Mouse (Mus musculus) kidney, postnatal 0 days (tissue): ENCODE results near the gene Slc9a5. TPM values are rescaled to one million over a fixed set of nuclear protein-coding genes. Genes with fewer than 3 reads are reported as not detected.

ENCODE experiments used
- ATAC-seq: fragments of 200-750 bp; cut with Nextera tagmentation; replicated peaks from 2 replicates; pipeline ENCODE4 v1.8.0; 2017; ENCODE audit warnings: low read depth, moderate number of reproducible peaks, moderate TSS enrichment, moderate library complexity; ENCODE audit not compliant: low FRiP score
- DNase-seq: peaks from one replicate; pipeline ENCODE4 v3.0.0-alpha.2; 2016; ENCODE audit warnings: low spot score
- H3K27ac ChIP-seq: fragments of 300-500 bp; sonication (generic); 2 replicates; pipeline ENCODE4 v1.5.1; 2014; ENCODE audit warnings: mild to moderate bottlenecking
- H3K27me3 ChIP-seq: fragments of 300-500 bp; sonication (generic); 2 replicates; pipeline ENCODE4 v1.6.1; 2014; ENCODE audit warnings: low read length, mixed read lengths; ENCODE audit not compliant: insufficient read depth
- H3K36me3 ChIP-seq: fragments of 300-500 bp; sonication (generic); 2 replicates; pipeline ENCODE4 v1.6.1; 2014; ENCODE audit warnings: low read length, mixed read lengths; ENCODE audit not compliant: insufficient read depth
- H3K4me1 ChIP-seq: fragments of 300-500 bp; sonication (generic); replicated peaks from 2 replicates; pipeline ENCODE4 v1.6.1; 2014; ENCODE audit warnings: antibody characterized with exemption, low read length, mixed read lengths; ENCODE audit not compliant: insufficient read depth
- H3K4me2 ChIP-seq: fragments of 300-500 bp; sonication (generic); 2 replicates; pipeline ENCODE4 v1.6.1; 2014; ENCODE audit warnings: mild to moderate bottlenecking, low read length, moderate library complexity, mixed read lengths
- H3K4me3 ChIP-seq: fragments of 300-500 bp; sonication (generic); replicated peaks from 2 replicates; pipeline ENCODE4 v1.5.1; 2014; ENCODE audit warnings: low read depth, low read length
- H3K9ac ChIP-seq: fragments of 300-500 bp; sonication (generic); 2 replicates; pipeline ENCODE4 v1.6.1; 2014; ENCODE audit warnings: low read depth, low read length
- H3K9me3 ChIP-seq: fragments of 300-500 bp; sonication (generic); replicated peaks from 2 replicates; pipeline ENCODE4 v1.6.1; 2016; ENCODE audit warnings: low read length, inconsistent platforms, mixed read lengths
- CTCF ChIP-seq: IDR thresholded peaks from 2 replicates; pipeline ENCODE4 v1.5.1; 2016; ENCODE audit warnings: antibody characterized with exemption, low read depth, mild to moderate bottlenecking, moderate library complexity
- WGBS: fragments of 180-500 bp; shearing (Covaris S2); extraction: QIAGEN DNeasy Blood & Tissue Kit; methylation state at CpG from one replicate; pipeline ENCODE4 v1.1.7; 2014; 5-methylcytosine and 5-hydroxymethylcytosine counted together
- polyA plus RNA-seq: library from polyadenylated mRNA; unstranded; fragments of >200 nt; fragmentation: Nextera tagmentation; extraction: Ambion mirVana; gene quantifications from 2 replicates; pipeline ENCODE4 v1.2.1, GENCODE M21; 2015

Gene Slc9a5
- polyA plus RNA-seq, 1 experiment from 2014 or later: 1.3 TPM

DNA sequence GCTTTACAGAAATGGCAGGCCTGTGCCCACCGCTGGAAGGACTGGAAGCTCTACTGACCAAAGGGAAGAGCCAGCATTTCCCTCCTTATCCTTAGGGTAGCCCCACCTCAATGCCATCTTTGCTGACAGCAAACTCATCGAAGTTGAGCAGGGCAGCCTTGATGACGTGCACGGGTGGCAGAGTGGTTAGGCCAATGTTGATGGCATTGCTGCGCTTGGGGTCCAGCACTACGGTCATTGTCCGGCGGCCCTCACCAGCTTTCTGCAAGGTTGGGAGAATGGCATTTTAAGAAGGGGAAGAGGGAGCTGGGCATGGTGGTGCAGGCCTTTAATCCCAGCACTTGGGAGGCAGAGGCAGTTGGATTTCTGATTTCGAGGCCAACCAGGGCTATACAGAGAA, 16.7 kb upstream of the Slc9a5 start:
- 94% methylated on average over 9 of the region's 9 CpGs for WGBS

DNA sequence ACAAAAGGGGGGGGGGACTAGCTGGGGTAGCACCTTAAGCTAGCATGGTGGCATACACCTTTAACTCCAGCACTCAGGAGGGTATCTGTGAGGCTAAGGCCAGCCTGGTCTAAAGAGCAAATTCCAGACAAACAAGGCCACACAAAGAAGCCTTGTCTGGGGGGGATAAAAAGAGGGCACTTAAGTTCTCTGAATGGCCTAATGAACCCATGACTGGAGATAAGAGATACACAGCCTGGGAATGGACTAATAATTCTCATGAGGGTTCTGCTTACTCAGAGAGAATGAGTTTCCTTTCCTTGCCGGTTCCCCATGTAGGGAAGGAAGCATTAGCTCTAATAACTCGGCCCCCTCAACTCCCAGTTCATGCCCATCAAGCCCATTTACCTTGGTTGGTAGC, 16.1 kb upstream of the Slc9a5 start:
- WGBS: 64% methylated on average over 2 of the region's 2 CpGs
- no peak for TF ChIP-seq CTCF
- no peak for ATAC-seq

More for the DNA sequence above, 16.7 kb upstream of the Slc9a5 start:
- ATAC-seq: no peak
- H3K4me2 ChIP-seq: no peak overlapping the region
- peaks cover 72% of the 10 kb centered on the region for H3K36me3 ChIP-seq
- no peak overlapping the region for H3K4me3 ChIP-seq
- no peaks in the 10 kb centered on the region for H3K9me3 ChIP-seq
- no peak for DNase-seq
- H3K27me3 ChIP-seq: no peaks in the 10 kb centered on the region
- 0 out of 2 replicates have a peak, but pooled peaks cover 5% of the 10 kb centered on the region for H3K4me1 ChIP-seq
- no peak overlapping the region for H3K27ac ChIP-seq
- H3K9ac ChIP-seq: no peak overlapping the region
- TF ChIP-seq CTCF: no peak

DNA sequence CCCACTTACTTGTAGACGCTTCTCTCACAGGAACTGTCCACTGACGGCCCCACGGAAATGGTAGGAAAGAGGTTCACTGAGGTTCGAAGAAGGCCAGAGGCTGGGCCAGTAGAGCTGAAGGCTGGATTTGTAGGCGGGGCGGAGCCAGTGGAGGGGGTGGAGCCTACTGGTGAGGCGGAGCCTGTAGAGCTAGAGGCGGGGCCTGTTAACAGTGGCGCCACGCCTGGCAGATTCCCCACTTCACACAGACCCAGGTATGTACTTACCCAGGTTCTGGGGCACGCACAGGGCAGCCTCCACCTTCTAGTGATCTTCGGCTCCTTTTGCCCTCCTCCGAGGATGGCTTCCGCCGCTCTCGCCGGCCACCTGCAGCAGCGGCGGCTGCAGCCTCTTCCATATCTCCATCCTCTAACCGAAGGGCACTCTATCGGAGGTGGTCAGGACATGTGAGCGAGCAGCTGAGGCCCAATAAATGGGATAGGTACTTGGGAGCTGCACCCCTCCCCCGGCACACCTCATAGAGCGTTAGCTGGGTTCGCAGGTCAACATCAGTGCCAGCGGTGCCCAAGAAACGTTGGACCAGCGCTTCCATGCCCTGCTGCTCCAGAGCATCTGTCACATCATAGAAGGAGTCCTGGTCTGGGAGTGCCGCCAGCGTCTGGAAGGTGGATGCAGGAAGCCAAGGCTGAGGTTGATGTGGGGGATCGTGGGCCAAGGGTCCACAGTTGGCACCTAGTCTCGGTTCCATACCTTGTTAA, 12.1 kb upstream of the Slc9a5 start:
- Histone ChIP-seq H3K27ac (no peak overlapping the region), H3K36me3 (peaks cover 46% of the 10 kb centered on the region), H3K4me1 (no peaks in the 10 kb centered on the region; the same call in 1 of the 2 replicates), H3K4me3 (no peak overlapping the region), H3K9ac (no peak overlapping the region), H3K4me2 (no peak overlapping the region), H3K27me3 (no peaks in the 10 kb centered on the region), H3K9me3 (no peaks in the 10 kb centered on the region)
- DNase-seq: no peak
- ATAC-seq: peak; percentile 24; the same call in 1 of the 2 replicates
- TF ChIP-seq CTCF: no peak
- 65% methylated on average over 32 of the region's 32 CpGs for WGBS

More for the DNA sequence above, 16.1 kb upstream of the Slc9a5 start:
- Histone ChIP-seq H3K27me3 (no peaks in the 10 kb centered on the region), H3K4me2 (no peak overlapping the region), H3K4me1 (0 out of 2 replicates have a peak, but pooled peaks cover under 1% of the 10 kb centered on the region), H3K36me3 (peaks cover 77% of the 10 kb centered on the region), H3K9ac (no peak overlapping the region), H3K4me3 (no peak overlapping the region), H3K27ac (no peak overlapping the region), H3K9me3 (no peaks in the 10 kb centered on the region)
- no peak for DNase-seq

DNA sequence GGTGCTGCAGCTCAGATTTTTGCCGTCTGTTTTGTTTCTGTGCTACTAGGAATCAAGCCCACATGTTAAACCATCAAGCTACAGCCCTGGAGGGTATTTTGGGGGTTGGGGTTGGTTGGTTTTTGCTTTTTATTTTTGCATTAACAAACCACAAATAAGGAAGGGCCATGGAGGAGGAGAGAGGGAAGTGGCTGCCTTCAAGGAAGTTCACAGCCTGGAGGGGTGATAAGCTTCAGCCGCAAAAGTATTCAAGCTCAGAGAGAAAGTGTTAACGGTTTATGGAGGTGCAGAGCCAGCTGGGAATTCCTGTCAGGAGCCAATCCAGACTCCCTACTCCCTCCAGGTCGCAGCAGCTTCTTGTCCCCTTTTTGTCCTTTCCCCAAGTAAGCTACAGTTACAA, 9.7 kb upstream of the Slc9a5 start:
- no peaks in the 10 kb centered on the region for H3K9me3 ChIP-seq

DNA sequence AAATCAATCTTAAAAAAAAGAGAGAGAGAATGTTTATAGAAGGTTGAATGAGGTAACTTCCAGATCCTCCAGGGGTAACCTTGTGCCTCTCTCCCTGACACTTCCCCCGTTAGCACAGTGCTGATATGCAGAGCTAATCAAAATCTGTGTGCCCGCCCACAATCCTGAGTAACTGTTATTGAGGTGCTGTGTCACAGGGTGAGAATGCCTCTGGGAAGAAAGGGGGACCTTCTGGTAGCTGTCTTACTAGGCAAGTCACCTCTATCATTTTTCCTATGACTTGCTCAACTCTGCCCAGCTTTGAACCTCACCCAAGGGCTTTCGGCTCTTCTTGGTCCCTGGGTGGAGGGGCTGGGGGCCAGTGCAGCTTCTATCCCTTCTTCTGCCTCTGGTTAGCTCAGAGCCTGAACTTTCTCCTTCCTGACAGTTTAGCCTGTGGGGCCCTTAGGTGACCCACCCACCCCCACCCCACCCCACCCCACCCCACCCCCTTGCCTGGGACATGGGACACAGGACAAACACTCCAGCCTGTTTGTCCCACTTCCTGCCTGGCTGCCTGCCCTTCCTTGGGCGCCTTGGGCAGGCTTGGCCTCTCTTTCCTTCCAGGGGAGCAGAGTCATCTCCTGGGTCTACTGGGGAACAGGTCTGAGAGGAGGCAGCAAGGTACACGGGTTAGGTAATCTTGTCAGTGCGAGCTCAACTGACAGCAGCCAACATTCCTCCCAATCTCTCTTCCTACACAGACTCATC, 8.6 kb upstream of the Slc9a5 start:
- no peak overlapping the region for H3K4me2 ChIP-seq
- H3K36me3 ChIP-seq: peaks cover 24% of the 10 kb centered on the region; the same call in 1 of the 2 replicates
- ATAC-seq: no peak
- TF ChIP-seq CTCF: no peak
- DNase-seq: no peak
- peaks cover under 1% of the 10 kb centered on the region; the same call in 1 of the 2 replicates for H3K4me1 ChIP-seq
- 65% methylated on average over 6 of the region's 6 CpGs for WGBS
- no peak overlapping the region for H3K27ac ChIP-seq
- H3K4me3 ChIP-seq: no peak overlapping the region
- no peaks in the 10 kb centered on the region for H3K9me3 ChIP-seq
- H3K9ac ChIP-seq: no peak overlapping the region
- no peaks in the 10 kb centered on the region for H3K27me3 ChIP-seq

More for the DNA sequence above, 9.7 kb upstream of the Slc9a5 start:
- H3K9ac ChIP-seq: no peak overlapping the region
- no peak overlapping the region for H3K4me2 ChIP-seq
- H3K36me3 ChIP-seq: peaks cover 29% of the 10 kb centered on the region
- DNase-seq: no peak
- no peak overlapping the region for H3K27ac ChIP-seq
- no peaks in the 10 kb centered on the region; the same call in 1 of the 2 replicates for H3K4me1 ChIP-seq
- WGBS: 30% methylated on average over 4 of the region's 4 CpGs
- TF ChIP-seq CTCF: no peak
- no peak for ATAC-seq
- no peak overlapping the region for H3K4me3 ChIP-seq
- H3K27me3 ChIP-seq: no peaks in the 10 kb centered on the region

DNA sequence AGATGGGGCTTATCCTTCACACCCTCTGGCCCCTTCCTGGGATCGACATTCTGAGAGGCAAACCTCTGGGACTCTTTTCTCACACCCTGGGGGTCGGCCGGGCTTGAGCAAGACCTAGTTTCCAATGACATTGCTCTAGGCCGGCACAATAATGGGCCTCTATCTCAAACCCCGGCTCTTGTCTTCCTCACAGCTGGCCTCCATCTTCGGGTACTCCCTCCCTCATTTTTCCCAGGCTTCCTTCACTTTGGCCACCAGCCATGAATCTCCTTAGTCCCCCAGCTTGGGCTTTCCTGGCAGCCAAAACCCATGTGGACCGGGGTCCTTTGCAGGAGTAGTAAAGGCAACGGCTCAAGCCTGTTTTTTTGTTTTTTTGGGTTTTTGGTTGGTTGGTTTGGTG, 7.2 kb upstream of the Slc9a5 start:
- H3K4me2 ChIP-seq: no peak overlapping the region
- DNase-seq: peak; percentile 75

More for the DNA sequence above, 7.2 kb upstream of the Slc9a5 start:
- H3K27me3 ChIP-seq: no peaks in the 10 kb centered on the region
- H3K9me3 ChIP-seq: no peaks in the 10 kb centered on the region
- H3K4me1 ChIP-seq: peaks cover 13% of the 10 kb centered on the region; the same call in 1 of the 2 replicates
- no peak overlapping the region for H3K9ac ChIP-seq
- H3K36me3 ChIP-seq: peaks cover 13% of the 10 kb centered on the region; the same call in 1 of the 2 replicates
- no peak for ATAC-seq
- TF ChIP-seq CTCF: no peak
- H3K27ac ChIP-seq: peak overlapping the region; percentile 57
- 38% methylated on average over 8 of the region's 8 CpGs for WGBS
- H3K4me3 ChIP-seq: no peak overlapping the region
